Mouse (Mus musculus): ENCODE measurements at regions not wholly inside any gene's neighbourhood (a gene's known extent, or its start where the extent isn't known, plus 50 kb on each side); places are given as distances from the start of the nearest gene placed in this dataset.

GRCm38 (mm10) chr12:26653781-26654180 is 184.8 kb downstream of the Cmpk2 start:
- WGBS, result 63% methylated on average over 6 of the region's 6 CpGs
- Histone ChIP-seq H3K4me2 (ENCODE audit: low read length) (no peak overlapping the region), H3K36me3 (ENCODE audit: control insufficient read depth, insufficient read depth, low read length) (no peaks in the 10 kb centered on the region), H3K27ac (ENCODE audit: low read depth) (no peak overlapping the region), H3K4me1 (replicated peaks; ENCODE audit: control insufficient read depth, insufficient read depth, low read length) (no peaks in the 10 kb centered on the region), H3K9me3 (ENCODE audit: control insufficient read depth, low read length) (no peaks in the 10 kb centered on the region), H3K27me3 (replicated peaks; ENCODE audit: control insufficient read depth, insufficient read depth, low read length) (no peaks in the 10 kb centered on the region), H3K9ac (ENCODE audit: low read length) (no peak overlapping the region), H3K4me3 (ENCODE audit: low read depth, low read length) (no peak overlapping the region)
- ATAC-seq (replicated peaks; ENCODE audit: low FRiP score, low TSS enrichment, low read depth), result no peak
- DNase-seq (ENCODE audit: low spot score), result no peak

DNA sequence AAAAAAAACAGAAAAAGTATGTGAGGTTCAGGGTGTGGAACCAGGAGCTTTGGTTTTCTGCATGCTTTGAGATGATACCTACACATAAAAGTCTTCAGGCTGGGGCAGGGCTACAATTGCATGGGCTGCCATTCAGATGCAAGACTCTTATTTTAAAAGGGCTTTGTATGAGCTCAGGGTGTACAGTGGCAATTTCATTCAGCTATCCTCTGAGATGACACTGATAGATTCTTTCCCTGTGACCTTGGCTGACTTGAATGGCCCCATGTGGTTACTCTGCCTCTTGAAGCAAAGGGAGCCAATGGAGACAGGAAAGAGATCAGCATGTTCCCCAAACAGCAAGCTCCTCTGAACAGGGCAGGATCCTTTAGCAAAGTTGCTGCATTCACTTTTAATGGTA is 177.1 kb downstream of the Cmpk2 start:
- Histone ChIP-seq H3K27me3 (replicated peaks; ENCODE audit: control insufficient read depth, insufficient read depth, low read length) (no peaks in the 10 kb centered on the region), H3K9ac (ENCODE audit: low read length) (no peak overlapping the region), H3K4me2 (ENCODE audit: low read length) (no peak overlapping the region), H3K4me1 (replicated peaks; ENCODE audit: control insufficient read depth, insufficient read depth, low read length) (no peaks in the 10 kb centered on the region), H3K9me3 (ENCODE audit: control insufficient read depth, low read length) (no peaks in the 10 kb centered on the region), H3K4me3 (ENCODE audit: low read depth, low read length) (no peak overlapping the region), H3K36me3 (ENCODE audit: control insufficient read depth, insufficient read depth, low read length) (no peaks in the 10 kb centered on the region), H3K27ac (ENCODE audit: low read depth) (no peak overlapping the region)
- no peak for DNase-seq (ENCODE audit: low spot score)
- ATAC-seq (replicated peaks; ENCODE audit: low FRiP score, low TSS enrichment, low read depth), result no peak

- Histone ChIP-seq H3K4me1 (replicated peaks; ENCODE audit: control insufficient read depth, insufficient read depth, low read length) (peaks cover 5% of the 10 kb centered on the region; the same call in 1 of the 2 replicates), H3K9ac (ENCODE audit: low read length) (no peak overlapping the region), H3K27ac (ENCODE audit: low read depth) (no peak overlapping the region), H3K4me2 (ENCODE audit: low read length) (no peak overlapping the region), H3K4me3 (ENCODE audit: low read depth, low read length) (no peak overlapping the region), H3K9me3 (ENCODE audit: control insufficient read depth, low read length) (no peaks in the 10 kb centered on the region), H3K36me3 (ENCODE audit: control insufficient read depth, insufficient read depth, low read length) (no peaks in the 10 kb centered on the region), H3K27me3 (replicated peaks; ENCODE audit: control insufficient read depth, insufficient read depth, low read length) (no peaks in the 10 kb centered on the region)
- 44% methylated on average over 4 of the region's 4 CpGs for WGBS
- DNase-seq (ENCODE audit: low spot score) (no peak), ATAC-seq (replicated peaks; ENCODE audit: low FRiP score, low TSS enrichment, low read depth) (no peak)
These were observed 166.7 kb downstream of the Cmpk2 start for GRCm38 (mm10) chr12:26635665-26636241.

GRCm38 (mm10) chr12:26635253-26635652 is 166.2 kb downstream of the Cmpk2 start:
- peaks cover 5% of the 10 kb centered on the region; the same call in 1 of the 2 replicates for H3K4me1 ChIP-seq (replicated peaks; ENCODE audit: control insufficient read depth, insufficient read depth, low read length)
- H3K36me3 ChIP-seq (ENCODE audit: control insufficient read depth, insufficient read depth, low read length), result no peaks in the 10 kb centered on the region
- ATAC-seq (replicated peaks; ENCODE audit: low FRiP score, low TSS enrichment, low read depth) (no peak), DNase-seq (ENCODE audit: low spot score) (no peak)
- no peak overlapping the region for H3K27ac ChIP-seq (ENCODE audit: low read depth)
- H3K4me2 ChIP-seq (ENCODE audit: low read length), result no peak overlapping the region
- H3K9me3 ChIP-seq (ENCODE audit: control insufficient read depth, low read length), result no peaks in the 10 kb centered on the region
- H3K4me3 ChIP-seq (ENCODE audit: low read depth, low read length), result no peak overlapping the region
- WGBS, result 23% methylated on average over 3 of the region's 3 CpGs
- H3K27me3 ChIP-seq (replicated peaks; ENCODE audit: control insufficient read depth, insufficient read depth, low read length), result no peaks in the 10 kb centered on the region
- no peak overlapping the region for H3K9ac ChIP-seq (ENCODE audit: low read length)

- H3K27ac ChIP-seq (ENCODE audit: low read depth), result 0 out of 2 replicates have a peak overlapping the region, but pooled peaks have one; percentile 6
- H3K27me3 ChIP-seq (replicated peaks; ENCODE audit: control insufficient read depth, insufficient read depth, low read length), result no peaks in the 10 kb centered on the region
- H3K4me1 ChIP-seq (replicated peaks; ENCODE audit: control insufficient read depth, insufficient read depth, low read length), result peaks cover 5% of the 10 kb centered on the region; the same call in 1 of the 2 replicates
- H3K36me3 ChIP-seq (ENCODE audit: control insufficient read depth, insufficient read depth, low read length), result no peaks in the 10 kb centered on the region
- 37% methylated on average over 1 of the region's 1 CpGs for WGBS
- DNase-seq (ENCODE audit: low spot score), result no peak
- H3K9ac ChIP-seq (ENCODE audit: low read length), result no peak overlapping the region
- no peak overlapping the region for H3K4me3 ChIP-seq (ENCODE audit: low read depth, low read length)
- no peaks in the 10 kb centered on the region for H3K9me3 ChIP-seq (ENCODE audit: control insufficient read depth, low read length)
- no peak for ATAC-seq (replicated peaks; ENCODE audit: low FRiP score, low TSS enrichment, low read depth)
- no peak overlapping the region for H3K4me2 ChIP-seq (ENCODE audit: low read length)
These were observed 162.8 kb downstream of the Cmpk2 start for GRCm38 (mm10) chr12:26631795-26632122.

DNA sequence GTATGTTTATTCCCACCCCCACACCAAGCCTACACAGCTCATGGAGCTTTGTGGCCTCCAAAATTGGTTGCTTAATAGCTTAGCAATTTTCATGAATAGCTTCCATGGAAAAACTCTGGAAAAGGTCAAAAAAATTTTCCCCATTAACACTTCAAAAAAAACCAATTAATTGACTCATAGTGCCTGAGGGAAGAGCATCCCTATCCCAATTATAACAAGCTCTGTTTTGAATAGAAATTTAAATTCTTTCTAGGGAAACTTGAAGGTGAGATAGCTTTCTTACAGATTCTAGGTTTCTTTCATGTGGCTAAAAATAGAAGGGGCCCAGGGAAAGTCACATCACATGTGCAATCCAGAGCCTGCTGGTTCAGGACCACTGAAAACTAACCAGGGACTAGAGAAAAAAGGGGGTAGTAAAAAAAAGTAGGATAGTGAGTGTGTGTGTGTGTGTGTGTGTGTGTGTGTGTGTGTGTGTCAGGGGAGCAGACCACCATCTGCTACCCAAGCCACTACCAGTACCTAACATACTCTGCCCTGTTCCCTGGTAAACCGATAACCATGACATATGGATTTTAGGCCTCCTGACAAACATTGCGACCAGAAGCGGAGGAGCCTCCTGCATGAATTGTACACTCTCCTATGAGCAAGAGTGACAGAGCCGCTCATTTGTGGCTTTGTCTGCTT is 162.2 kb downstream of the Cmpk2 start:
- peaks cover 5% of the 10 kb centered on the region; the same call in 1 of the 2 replicates for H3K4me1 ChIP-seq (replicated peaks; ENCODE audit: control insufficient read depth, insufficient read depth, low read length)
- no peak overlapping the region for H3K4me2 ChIP-seq (ENCODE audit: low read length)
- no peaks in the 10 kb centered on the region for H3K36me3 ChIP-seq (ENCODE audit: control insufficient read depth, insufficient read depth, low read length)
- no peak overlapping the region for H3K9ac ChIP-seq (ENCODE audit: low read length)
- DNase-seq (ENCODE audit: low spot score) (no peak), ATAC-seq (replicated peaks; ENCODE audit: low FRiP score, low TSS enrichment, low read depth) (no peak)
- H3K9me3 ChIP-seq (ENCODE audit: control insufficient read depth, low read length), result no peaks in the 10 kb centered on the region
- H3K27ac ChIP-seq (ENCODE audit: low read depth), result 0 out of 2 replicates have a peak overlapping the region, but pooled peaks have one; percentile 6
- no peaks in the 10 kb centered on the region for H3K27me3 ChIP-seq (replicated peaks; ENCODE audit: control insufficient read depth, insufficient read depth, low read length)
- WGBS, result 45% methylated on average over 4 of the region's 4 CpGs
- H3K4me3 ChIP-seq (ENCODE audit: low read depth, low read length), result no peak overlapping the region

DNA sequence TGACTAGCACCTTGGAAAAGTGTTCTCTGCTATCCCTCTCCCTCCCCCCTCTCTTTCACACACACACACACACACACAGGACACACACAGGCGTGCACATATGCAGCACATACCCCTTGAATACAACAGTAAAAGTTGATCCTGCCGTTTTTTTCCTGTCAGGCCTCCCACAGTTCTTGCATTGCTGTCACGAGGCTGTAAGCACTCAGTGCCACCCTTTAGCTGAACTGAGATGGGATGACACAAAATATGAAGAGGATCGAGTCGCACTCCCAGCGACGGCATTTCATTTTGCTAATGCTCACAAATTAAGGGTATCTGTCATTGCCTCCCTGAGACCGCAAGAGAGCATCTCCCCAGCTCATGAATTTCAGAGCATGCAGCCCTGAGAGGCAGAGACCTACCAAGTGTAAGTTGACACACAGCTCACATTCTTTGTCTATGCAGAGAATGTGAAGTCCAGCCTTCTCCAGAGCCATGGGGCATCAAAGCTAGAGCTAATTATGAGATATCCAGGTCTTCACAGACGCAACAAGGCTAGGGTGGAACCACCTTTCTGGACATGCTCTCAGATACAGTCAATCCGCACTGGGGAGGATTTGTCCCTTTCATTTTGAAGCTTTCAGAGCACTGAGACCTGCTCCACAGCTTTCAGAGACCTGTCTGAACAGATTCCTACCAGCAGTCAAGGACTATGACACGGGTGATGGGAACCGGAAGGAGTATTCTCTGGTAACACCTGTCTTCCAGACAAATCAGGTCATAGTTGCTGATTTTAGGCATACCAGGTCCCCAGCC is 152.3 kb downstream of the Cmpk2 start:
- 71% methylated on average over 12 of the region's 12 CpGs for WGBS
- Histone ChIP-seq H3K36me3 (ENCODE audit: control insufficient read depth, insufficient read depth, low read length) (no peaks in the 10 kb centered on the region), H3K27me3 (replicated peaks; ENCODE audit: control insufficient read depth, insufficient read depth, low read length) (no peaks in the 10 kb centered on the region), H3K9ac (ENCODE audit: low read length) (no peak overlapping the region), H3K27ac (ENCODE audit: low read depth) (no peak overlapping the region), H3K4me2 (ENCODE audit: low read length) (no peak overlapping the region), H3K9me3 (ENCODE audit: control insufficient read depth, low read length) (no peaks in the 10 kb centered on the region), H3K4me1 (replicated peaks; ENCODE audit: control insufficient read depth, insufficient read depth, low read length) (no peaks in the 10 kb centered on the region), H3K4me3 (ENCODE audit: low read depth, low read length) (no peak overlapping the region)
- ATAC-seq (replicated peaks; ENCODE audit: low FRiP score, low TSS enrichment, low read depth) (no peak), DNase-seq (ENCODE audit: low spot score) (no peak)

DNA sequence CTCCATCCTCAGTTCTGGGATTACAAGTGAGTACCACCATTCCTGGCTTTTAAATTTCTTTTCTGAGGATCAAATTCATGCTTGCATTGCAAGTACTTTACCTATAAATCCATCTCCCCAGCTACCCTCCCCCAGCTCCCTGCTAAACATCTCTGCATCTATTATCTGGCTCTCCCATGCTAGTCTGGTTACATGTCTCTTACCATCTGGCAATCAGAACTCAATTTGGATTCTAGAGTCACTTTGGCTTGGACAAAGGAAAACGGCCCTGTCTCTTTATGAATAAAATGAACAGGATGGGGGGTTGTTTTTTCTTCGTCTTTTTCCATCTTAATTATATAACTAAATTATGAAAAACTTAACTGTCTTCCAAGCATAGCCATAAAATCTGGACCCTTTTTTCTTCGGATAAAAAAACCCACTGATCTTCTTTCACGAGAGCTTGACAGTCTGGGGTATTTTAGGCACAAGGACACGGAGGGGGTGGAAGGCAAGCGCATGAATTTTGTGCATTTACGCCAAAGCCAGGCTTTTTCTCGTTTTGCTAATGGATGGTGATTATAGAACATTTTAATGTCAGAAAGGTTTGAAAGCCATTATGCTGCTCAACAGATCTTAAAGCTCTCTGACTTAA is 151.6 kb downstream of the Cmpk2 start:
- H3K27ac ChIP-seq (ENCODE audit: low read depth), result no peak overlapping the region
- DNase-seq (ENCODE audit: low spot score), result no peak
- H3K9ac ChIP-seq (ENCODE audit: low read length), result no peak overlapping the region

More for the DNA sequence above, 151.6 kb downstream of the Cmpk2 start:
- Histone ChIP-seq H3K4me2 (ENCODE audit: low read length) (no peak overlapping the region), H3K9me3 (ENCODE audit: control insufficient read depth, low read length) (no peaks in the 10 kb centered on the region), H3K4me3 (ENCODE audit: low read depth, low read length) (no peak overlapping the region), H3K27me3 (replicated peaks; ENCODE audit: control insufficient read depth, insufficient read depth, low read length) (no peaks in the 10 kb centered on the region), H3K4me1 (replicated peaks; ENCODE audit: control insufficient read depth, insufficient read depth, low read length) (no peaks in the 10 kb centered on the region), H3K36me3 (ENCODE audit: control insufficient read depth, insufficient read depth, low read length) (no peaks in the 10 kb centered on the region)
- WGBS, result 69% methylated on average over 8 of the region's 8 CpGs
- no peak for ATAC-seq (replicated peaks; ENCODE audit: low FRiP score, low TSS enrichment, low read depth)
